Mouse (Mus musculus): ENCODE data around the gene Plekhg3. TPM values are rescaled to one million over a fixed set of nuclear protein-coding genes. Genes with fewer than 3 reads are reported as not detected.

The Plekhg3 gene
- polyA plus RNA-seq, 1 experiment from 2014 or later, result 1.6 TPM

DNA sequence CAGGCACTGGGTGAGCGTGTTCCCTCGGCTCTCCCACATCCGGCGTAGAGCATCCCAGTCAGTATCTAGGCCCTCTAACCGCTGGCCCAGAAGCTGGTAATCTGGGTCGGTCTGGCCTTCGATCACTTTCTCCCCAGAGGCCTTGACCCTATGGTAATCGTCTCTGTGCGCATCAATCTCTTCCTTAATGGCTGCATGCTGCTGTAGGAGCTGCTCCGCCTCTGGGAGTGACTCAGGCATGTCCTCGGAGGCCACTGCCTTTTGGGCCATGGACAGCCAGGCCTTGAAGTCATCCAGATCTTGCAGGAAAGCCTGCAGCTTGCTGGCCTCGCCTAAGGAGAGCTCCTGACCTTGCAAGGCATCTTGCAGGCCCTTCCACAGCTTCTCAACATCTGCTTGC, 81.9 kb downstream of the Plekhg3 start:
- Histone ChIP-seq H3K27me3 (ENCODE audit: control insufficient read depth, insufficient read depth, low read length) (no peaks in the 10 kb centered on the region), H3K4me1 (replicated peaks; ENCODE audit: control insufficient read depth, insufficient read depth, low read length) (no peaks in the 10 kb centered on the region), H3K27ac (no peak overlapping the region), H3K4me3 (replicated peaks; ENCODE audit: low read length) (no peak overlapping the region), H3K4me2 (replicated peaks) (no peak overlapping the region), H3K36me3 (replicated peaks; ENCODE audit: control insufficient read depth, insufficient read depth) (no peaks in the 10 kb centered on the region), H3K9me3 (ENCODE audit: control insufficient read depth, low read length) (no peaks in the 10 kb centered on the region), H3K9ac (no peak overlapping the region)
- no peak for DNase-seq (ENCODE audit: low spot score)
- ATAC-seq (ENCODE audit: low FRiP score), result no peak
- 86% methylated on average over 12 of the region's 12 CpGs for WGBS

DNA sequence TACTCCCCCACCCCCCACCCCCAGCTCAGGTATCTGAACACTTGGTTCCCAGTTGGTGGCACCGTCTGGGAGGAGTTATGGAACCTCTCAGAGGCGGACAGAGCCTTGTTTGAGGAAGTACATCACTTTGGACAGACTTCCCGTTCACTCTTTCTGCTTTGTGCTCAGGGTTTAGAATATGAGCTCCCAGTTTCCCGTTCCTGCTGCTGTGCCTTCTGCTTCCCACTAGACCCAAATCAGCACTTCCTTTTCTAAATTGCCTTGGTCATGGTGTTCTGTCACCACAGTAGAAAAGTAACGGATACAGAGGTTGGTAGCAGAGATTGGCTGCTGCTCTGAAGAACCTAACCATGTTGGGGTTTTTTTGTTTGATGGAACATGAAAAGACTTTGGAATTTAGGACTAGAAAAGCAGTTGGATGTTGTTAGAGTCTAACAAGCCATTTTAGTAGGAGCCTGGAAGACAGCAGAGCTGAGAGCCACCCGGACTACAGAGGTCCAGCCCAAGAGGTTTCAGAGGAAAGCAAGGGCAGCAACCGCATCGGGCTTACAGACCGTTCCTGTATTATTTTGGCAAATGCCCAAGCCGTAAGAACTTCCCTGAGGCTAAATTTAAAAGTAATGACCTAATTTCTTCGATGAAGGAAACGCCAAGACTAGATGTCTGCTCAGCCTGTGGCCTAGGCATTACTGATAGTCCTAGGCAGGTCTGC, 84.3 kb downstream of the Plekhg3 start:
- Histone ChIP-seq H3K9ac (no peak overlapping the region), H3K4me1 (replicated peaks; ENCODE audit: control insufficient read depth, insufficient read depth, low read length) (no peaks in the 10 kb centered on the region), H3K9me3 (ENCODE audit: control insufficient read depth, low read length) (no peaks in the 10 kb centered on the region), H3K36me3 (replicated peaks; ENCODE audit: control insufficient read depth, insufficient read depth) (no peaks in the 10 kb centered on the region), H3K27ac (no peak overlapping the region), H3K27me3 (ENCODE audit: control insufficient read depth, insufficient read depth, low read length) (no peaks in the 10 kb centered on the region), H3K4me3 (replicated peaks; ENCODE audit: low read length) (no peak overlapping the region), H3K4me2 (replicated peaks) (no peak overlapping the region)
- 74% methylated on average over 12 of the region's 12 CpGs for WGBS
- DNase-seq (ENCODE audit: low spot score) (no peak), ATAC-seq (ENCODE audit: low FRiP score) (no peak)

GRCm38 (mm10) chr12:76615580-76615937, 84.9 kb downstream of the Plekhg3 start:
- Histone ChIP-seq H3K4me3 (replicated peaks; ENCODE audit: low read length) (no peak overlapping the region), H3K4me2 (replicated peaks) (no peak overlapping the region), H3K27me3 (ENCODE audit: control insufficient read depth, insufficient read depth, low read length) (no peaks in the 10 kb centered on the region), H3K9me3 (ENCODE audit: control insufficient read depth, low read length) (no peaks in the 10 kb centered on the region), H3K9ac (no peak overlapping the region), H3K4me1 (replicated peaks; ENCODE audit: control insufficient read depth, insufficient read depth, low read length) (no peaks in the 10 kb centered on the region), H3K27ac (no peak overlapping the region), H3K36me3 (replicated peaks; ENCODE audit: control insufficient read depth, insufficient read depth) (no peaks in the 10 kb centered on the region)
- ATAC-seq (ENCODE audit: low FRiP score) (no peak), DNase-seq (ENCODE audit: low spot score) (no peak)
- WGBS, result 66% methylated on average over 4 of the region's 4 CpGs

GRCm38 (mm10) chr12:76618175-76618574, 87.5 kb downstream of the Plekhg3 start:
- H3K4me2 ChIP-seq (replicated peaks), result no peak overlapping the region
- H3K9ac ChIP-seq, result no peak overlapping the region
- DNase-seq (ENCODE audit: low spot score) (no peak), ATAC-seq (ENCODE audit: low FRiP score) (no peak)
- no peaks in the 10 kb centered on the region for H3K9me3 ChIP-seq (ENCODE audit: control insufficient read depth, low read length)
- no peak overlapping the region for H3K27ac ChIP-seq
- no peak overlapping the region for H3K4me3 ChIP-seq (replicated peaks; ENCODE audit: low read length)
- H3K36me3 ChIP-seq (replicated peaks; ENCODE audit: control insufficient read depth, insufficient read depth), result no peaks in the 10 kb centered on the region
- H3K4me1 ChIP-seq (replicated peaks; ENCODE audit: control insufficient read depth, insufficient read depth, low read length), result no peaks in the 10 kb centered on the region
- WGBS, result 66% methylated on average over 4 of the region's 4 CpGs
- H3K27me3 ChIP-seq (ENCODE audit: control insufficient read depth, insufficient read depth, low read length), result no peaks in the 10 kb centered on the region

GRCm38 (mm10) chr12:76619847-76620246, 89.2 kb downstream of the Plekhg3 start:
- Histone ChIP-seq H3K27ac (no peak overlapping the region), H3K9me3 (ENCODE audit: control insufficient read depth, low read length) (no peaks in the 10 kb centered on the region), H3K4me2 (replicated peaks) (no peak overlapping the region), H3K9ac (no peak overlapping the region), H3K27me3 (ENCODE audit: control insufficient read depth, insufficient read depth, low read length) (no peaks in the 10 kb centered on the region), H3K36me3 (replicated peaks; ENCODE audit: control insufficient read depth, insufficient read depth) (no peaks in the 10 kb centered on the region), H3K4me3 (replicated peaks; ENCODE audit: low read length) (no peak overlapping the region), H3K4me1 (replicated peaks; ENCODE audit: control insufficient read depth, insufficient read depth, low read length) (no peaks in the 10 kb centered on the region)
- no peak for ATAC-seq (ENCODE audit: low FRiP score)
- WGBS, result 50% methylated on average over 5 of the region's 5 CpGs
- no peak for DNase-seq (ENCODE audit: low spot score)

- WGBS, result 68% methylated on average over 6 of the region's 6 CpGs
- H3K9me3 ChIP-seq (ENCODE audit: control insufficient read depth, low read length), result no peaks in the 10 kb centered on the region
- ATAC-seq (ENCODE audit: low FRiP score), result no peak
Measured at GRCm38 (mm10) chr12:76623374-76623773, 92.7 kb downstream of the Plekhg3 start.

More at GRCm38 (mm10) chr12:76623374-76623773, 92.7 kb downstream of the Plekhg3 start:
- Histone ChIP-seq H3K4me3 (replicated peaks; ENCODE audit: low read length) (no peak overlapping the region), H3K4me1 (replicated peaks; ENCODE audit: control insufficient read depth, insufficient read depth, low read length) (no peaks in the 10 kb centered on the region), H3K27ac (no peak overlapping the region), H3K9ac (no peak overlapping the region), H3K27me3 (ENCODE audit: control insufficient read depth, insufficient read depth, low read length) (no peaks in the 10 kb centered on the region), H3K36me3 (replicated peaks; ENCODE audit: control insufficient read depth, insufficient read depth) (no peaks in the 10 kb centered on the region), H3K4me2 (replicated peaks) (no peak overlapping the region)
- DNase-seq (ENCODE audit: low spot score), result no peak

Small RNAs within 50 kb of the gene (microRNA-seq; reads per million reads assigned to microRNA genes)
- gene Mir5135, result not detected

Other genes with a start within 250 kb of the Plekhg3 start
- gene Akap5, start 206.0 kb upstream of the Plekhg3 start, polyA plus RNA-seq (2014; fragmentation: Nextera tagmentation; extraction: Ambion mirVana), result 11.8 and 12.1 TPM in 2 replicates
- 16.0 and 16.5 TPM in 2 replicates for gene Zbtb25, start 161.3 kb upstream of the Plekhg3 start, polyA plus RNA-seq (2014; fragmentation: Nextera tagmentation; extraction: Ambion mirVana)
- gene Zbtb1, start 160.6 kb upstream of the Plekhg3 start, polyA plus RNA-seq (2014; fragmentation: Nextera tagmentation; extraction: Ambion mirVana), result 4.2 and 4.7 TPM in 2 replicates
- gene Hspa2, start 126.7 kb upstream of the Plekhg3 start, polyA plus RNA-seq (2014; fragmentation: Nextera tagmentation; extraction: Ambion mirVana), result 6.4 and 7.9 TPM in 2 replicates
- gene Ppp1r36, start 113.4 kb upstream of the Plekhg3 start, polyA plus RNA-seq (2014; fragmentation: Nextera tagmentation; extraction: Ambion mirVana), result 1.8 and 2.6 TPM in 2 replicates
- gene Sptb, start 179.7 kb downstream of the Plekhg3 start, polyA plus RNA-seq (2014; fragmentation: Nextera tagmentation; extraction: Ambion mirVana), result 11.3 and 11.5 TPM in 2 replicates
- 123 and 161 TPM in 2 replicates for gene Churc1, start 234.6 kb downstream of the Plekhg3 start, polyA plus RNA-seq (2014; fragmentation: Nextera tagmentation; extraction: Ambion mirVana)
- 40.4 and 43.9 TPM in 2 replicates for gene Fntb, start 234.7 kb downstream of the Plekhg3 start, polyA plus RNA-seq (2014; fragmentation: Nextera tagmentation; extraction: Ambion mirVana)

Measured in hindbrain, embryonic 14.5 days (tissue).